Mouse (Mus musculus) liver, adult 2 months (tissue): Measurements from ENCODE around the gene Tmem121b. TPM values are rescaled to one million over a fixed set of nuclear protein-coding genes. Genes with fewer than 3 reads are reported as not detected.

Source experiments
- DNase-seq: peaks from one replicate; pipeline ENCODE4 v3.0.0-alpha.2; 2011; ENCODE audit warnings: low read depth, low spot score; ENCODE audit errors: extremely low read depth
- H3K27ac ChIP-seq: fragments of 200-500 bp; replicated peaks from 2 replicates; pipeline ENCODE4 v1.5.1; 2012; ENCODE audit warnings: low read depth, mild to moderate bottlenecking, control low read depth, inconsistent platforms, low read length; ENCODE audit not compliant: insufficient read depth
- H3K27me3 ChIP-seq: fragments of 200-500 bp; 2 replicates; pipeline ENCODE4 v1.6.1; 2012; ENCODE audit warnings: mild to moderate bottlenecking, moderate library complexity, low read length, inconsistent platforms; ENCODE audit not compliant: control insufficient read depth, insufficient read depth
- H3K36me3 ChIP-seq: fragments of 200-500 bp; 2 replicates; pipeline ENCODE4 v1.6.1; 2012; ENCODE audit warnings: low read length, inconsistent platforms; ENCODE audit not compliant: control insufficient read depth, insufficient read depth
- H3K4me1 ChIP-seq: fragments of 200-500 bp; 2 replicates; pipeline ENCODE4 v1.6.1; 2011; ENCODE audit warnings: low read length; ENCODE audit not compliant: control insufficient read depth, insufficient read depth
- H3K4me3 ChIP-seq: fragments of 200-500 bp; 2 replicates; pipeline ENCODE4 v1.5.1; 2011; ENCODE audit warnings: low read depth, mild to moderate bottlenecking, control low read depth, low read length, moderate library complexity; ENCODE audit not compliant: insufficient read depth
- H3K79me2 ChIP-seq: fragments of 200-500 bp; 2 replicates; pipeline ENCODE4 v1.6.1; 2012; ENCODE audit warnings: inconsistent platforms, mild to moderate bottlenecking, low read length, moderate library complexity; ENCODE audit not compliant: control insufficient read depth, insufficient read depth
- H3K9ac ChIP-seq: fragments of 200-500 bp; 2 replicates; pipeline ENCODE4 v1.6.1; 2012; ENCODE audit warnings: low read depth, mild to moderate bottlenecking, control low read depth, inconsistent platforms, low read length
- CTCF ChIP-seq: fragments of 200-500 bp; IDR thresholded peaks from 2 replicates; pipeline ENCODE4 v1.5.1; 2011; ENCODE audit warnings: low read depth, low read length, control low read depth
- POLR2A ChIP-seq: fragments of 200-500 bp; IDR thresholded peaks from 2 replicates; pipeline ENCODE4 v1.6.1; 2011; ENCODE audit warnings: low read length, control low read depth; ENCODE audit not compliant: insufficient read depth; ENCODE audit errors: extremely low read depth
- WGBS: fragments of 180-500 bp; shearing (Covaris S2); methylation state at CpG from one replicate; pipeline ENCODE4 v1.1.7; 2018; 5-methylcytosine and 5-hydroxymethylcytosine counted together
- polyA plus RNA-seq: library from polyadenylated mRNA; depleted of rRNA; stranded (reverse); fragments of >200 nt; gene quantifications from 2 replicates; pipeline ENCODE4 v1.2.3, GENCODE M21; 2012
- total RNA-seq: library from RNA; depleted of rRNA; stranded (reverse); fragments of >200 nt; gene quantifications from 2 replicates; pipeline ENCODE4 v1.2.3, GENCODE M21; 2014

Tmem121b gene
- total and polyA plus RNA-seq, 2 experiments, result not detected

GRCm38 (mm10) chr6:120475288-120475687 is 18.3 kb downstream of the Tmem121b start:
- DNase-seq, result peak; percentile 80

GRCm38 (mm10) chr6:120473427-120473826 is 20.2 kb downstream of the Tmem121b start:
- DNase-seq, result peak; percentile 29
- Histone ChIP-seq H3K4me3 (no peak overlapping the region), H3K9ac (no peak overlapping the region), H3K27me3 (no peaks in the 10 kb centered on the region), H3K36me3 (peaks cover 4% of the 10 kb centered on the region; the same call in 1 of the 2 replicates), H3K4me1 (peaks cover 9% of the 10 kb centered on the region), H3K79me2 (no peaks in the 10 kb centered on the region; the same call in 1 of the 2 replicates), H3K27ac (no peak overlapping the region)
- WGBS, result 36% methylated on average over 5 of the region's 5 CpGs
- TF ChIP-seq CTCF, result no peak
- no peak for TF ChIP-seq POLR2A

More at GRCm38 (mm10) chr6:120475288-120475687, 18.3 kb downstream of the Tmem121b start:
- TF ChIP-seq CTCF, result no peak
- TF ChIP-seq POLR2A, result no peak
- H3K27ac ChIP-seq, result no peak overlapping the region
- no peak overlapping the region for H3K9ac ChIP-seq
- 24% methylated on average over 8 of the region's 8 CpGs for WGBS
- peaks cover 6% of the 10 kb centered on the region for H3K4me1 ChIP-seq
- peaks cover 8% of the 10 kb centered on the region; the same call in 1 of the 2 replicates for H3K36me3 ChIP-seq
- no peaks in the 10 kb centered on the region for H3K27me3 ChIP-seq
- no peak overlapping the region for H3K4me3 ChIP-seq
- no peaks in the 10 kb centered on the region; the same call in 1 of the 2 replicates for H3K79me2 ChIP-seq

- TF ChIP-seq CTCF (no peak), POLR2A (no peak)
- WGBS, result 83% methylated on average over 8 of the region's 8 CpGs
- Histone ChIP-seq H3K9ac (no peak overlapping the region), H3K36me3 (peaks cover 1% of the 10 kb centered on the region; the same call in 1 of the 2 replicates), H3K27ac (no peak overlapping the region), H3K4me3 (no peak overlapping the region), H3K4me1 (peaks cover 9% of the 10 kb centered on the region), H3K79me2 (no peaks in the 10 kb centered on the region; the same call in 1 of the 2 replicates), H3K27me3 (no peaks in the 10 kb centered on the region)
- DNase-seq, result no peak
Observed at GRCm38 (mm10) chr6:120472455-120473140, 21.0 kb downstream of the Tmem121b start.

GRCm38 (mm10) chr6:120471991-120472441 is 21.6 kb downstream of the Tmem121b start:
- H3K27me3 ChIP-seq, result no peaks in the 10 kb centered on the region
- no peak overlapping the region for H3K4me3 ChIP-seq
- no peak for DNase-seq
- H3K4me1 ChIP-seq, result peaks cover 9% of the 10 kb centered on the region
- WGBS, result 66% methylated on average over 5 of the region's 5 CpGs
- H3K27ac ChIP-seq, result no peak overlapping the region
- peaks cover 3% of the 10 kb centered on the region for H3K79me2 ChIP-seq
- peaks cover 1% of the 10 kb centered on the region; the same call in 1 of the 2 replicates for H3K36me3 ChIP-seq
- no peak overlapping the region for H3K9ac ChIP-seq
- TF ChIP-seq CTCF (no peak), POLR2A (no peak)

- Histone ChIP-seq H3K4me1 (peaks cover 9% of the 10 kb centered on the region), H3K79me2 (peaks cover 13% of the 10 kb centered on the region), H3K4me3 (no peak overlapping the region), H3K27ac (peak overlapping the region; percentile 18; the same call in 1 of the 2 replicates), H3K36me3 (no peaks in the 10 kb centered on the region), H3K9ac (no peak overlapping the region), H3K27me3 (no peaks in the 10 kb centered on the region)
- TF ChIP-seq CTCF (no peak), POLR2A (no peak)
- 36% methylated on average over 1 of the region's 1 CpGs for WGBS
- peak; percentile 47 for DNase-seq
Observed at GRCm38 (mm10) chr6:120470666-120471065, 22.9 kb downstream of the Tmem121b start.

- H3K4me3 ChIP-seq, result no peak overlapping the region
- TF ChIP-seq CTCF (no peak), POLR2A (no peak)
- no peak for DNase-seq
- no peak overlapping the region for H3K27ac ChIP-seq
- H3K79me2 ChIP-seq, result peaks cover 18% of the 10 kb centered on the region
- H3K36me3 ChIP-seq, result no peaks in the 10 kb centered on the region
- no peaks in the 10 kb centered on the region for H3K27me3 ChIP-seq
- peaks cover 8% of the 10 kb centered on the region; the same call in 1 of the 2 replicates for H3K4me1 ChIP-seq
- no peak overlapping the region for H3K9ac ChIP-seq
Observed at GRCm38 (mm10) chr6:120469770-120470169, 23.8 kb downstream of the Tmem121b start.
